Mouse (Mus musculus): ENCODE results near the gene Gas7. TPM values are rescaled to one million over a fixed set of nuclear protein-coding genes. Genes with fewer than 3 reads are reported as not detected.

Gene Gas7
- polyA plus RNA-seq, 1 experiment, result 2.1 TPM

- Histone ChIP-seq H3K4me1 (ENCODE audit: control insufficient read depth, insufficient read depth, insufficient read length, low read length) (0 out of 2 replicates have a peak, but pooled peaks cover 2% of the 10 kb centered on the region), H3K27ac (ENCODE audit: insufficient read depth, low read depth, low read length) (no peak overlapping the region), H3K36me3 (ENCODE audit: control insufficient read depth, insufficient read depth, low read length) (no peaks in the 10 kb centered on the region), H3K4me3 (ENCODE audit: low read depth, low read length) (no peak overlapping the region), H3K27me3 (ENCODE audit: control insufficient read depth, insufficient read depth, low read length) (no peaks in the 10 kb centered on the region)
- TF ChIP-seq CTCF (IDR thresholded peaks at IDR 0.05; ENCODE audit: extremely low read depth, insufficient read length, insufficient replicate concordance, low read depth, low read length) (no peak), POLR2A (IDR thresholded peaks at IDR 0.05; ENCODE audit: low read depth, low read length) (no peak)
- 95% methylated on average over 6 of the region's 6 CpGs for WGBS
Measured at GRCm38 (mm10) chr11:67670031-67670430, 214.8 kb downstream of the Gas7 start.

DNA sequence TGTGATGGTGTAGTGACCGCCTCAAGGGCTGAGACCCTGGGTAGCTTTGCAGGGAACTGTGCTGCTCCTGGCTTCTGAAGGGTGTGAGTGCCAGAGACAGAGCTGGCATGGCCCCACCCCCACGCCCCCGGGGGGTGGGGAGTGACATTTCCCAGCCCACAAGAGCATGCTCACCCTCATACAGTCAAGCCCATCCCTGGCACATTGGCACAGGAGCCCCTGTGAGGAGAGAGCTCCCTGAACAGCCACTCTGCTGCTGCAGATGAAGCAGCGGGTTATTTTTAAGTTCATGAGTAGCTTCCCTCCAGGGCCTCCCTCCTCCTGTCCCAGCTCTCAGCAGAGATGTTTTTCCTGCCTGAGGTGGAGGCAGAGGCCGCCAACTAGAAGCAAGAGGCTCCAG lies 216.9 kb downstream of the Gas7 start:
- Histone ChIP-seq H3K27me3 (ENCODE audit: control insufficient read depth, insufficient read depth, low read length) (no peaks in the 10 kb centered on the region), H3K36me3 (ENCODE audit: control insufficient read depth, insufficient read depth, low read length) (no peaks in the 10 kb centered on the region), H3K4me3 (ENCODE audit: low read depth, low read length) (no peak overlapping the region), H3K4me1 (ENCODE audit: control insufficient read depth, insufficient read depth, insufficient read length, low read length) (0 out of 2 replicates have a peak, but pooled peaks cover 2% of the 10 kb centered on the region), H3K27ac (ENCODE audit: insufficient read depth, low read depth, low read length) (no peak overlapping the region)
- 65% methylated on average over 5 of the region's 5 CpGs for WGBS
- TF ChIP-seq CTCF (IDR thresholded peaks at IDR 0.05; ENCODE audit: extremely low read depth, insufficient read length, insufficient replicate concordance, low read depth, low read length) (no peak), POLR2A (IDR thresholded peaks at IDR 0.05; ENCODE audit: low read depth, low read length) (no peak)

- TF ChIP-seq CTCF (IDR thresholded peaks at IDR 0.05; ENCODE audit: extremely low read depth, insufficient read length, insufficient replicate concordance, low read depth, low read length) (peak; percentile 59; the same call in 1 of the 2 replicates), POLR2A (IDR thresholded peaks at IDR 0.05; ENCODE audit: low read depth, low read length) (no peak)
- H3K27me3 ChIP-seq (ENCODE audit: control insufficient read depth, insufficient read depth, low read length), result no peaks in the 10 kb centered on the region
- WGBS, result 52% methylated on average over 12 of the region's 12 CpGs
- H3K36me3 ChIP-seq (ENCODE audit: control insufficient read depth, insufficient read depth, low read length), result no peaks in the 10 kb centered on the region
- H3K4me1 ChIP-seq (ENCODE audit: control insufficient read depth, insufficient read depth, insufficient read length, low read length), result no peaks in the 10 kb centered on the region
- no peak overlapping the region for H3K4me3 ChIP-seq (ENCODE audit: low read depth, low read length)
- H3K27ac ChIP-seq (ENCODE audit: insufficient read depth, low read depth, low read length), result no peak overlapping the region
Measured at GRCm38 (mm10) chr11:67675562-67676540, 220.6 kb downstream of the Gas7 start.

- no peaks in the 10 kb centered on the region for H3K27me3 ChIP-seq (ENCODE audit: control insufficient read depth, insufficient read depth, low read length)
- WGBS, result 65% methylated on average over 5 of the region's 5 CpGs
- H3K4me3 ChIP-seq (ENCODE audit: low read depth, low read length), result no peak overlapping the region
- TF ChIP-seq CTCF (IDR thresholded peaks at IDR 0.05; ENCODE audit: extremely low read depth, insufficient read length, insufficient replicate concordance, low read depth, low read length) (no peak), POLR2A (IDR thresholded peaks at IDR 0.05; ENCODE audit: low read depth, low read length) (no peak)
- no peaks in the 10 kb centered on the region for H3K4me1 ChIP-seq (ENCODE audit: control insufficient read depth, insufficient read depth, insufficient read length, low read length)
- no peak overlapping the region for H3K27ac ChIP-seq (ENCODE audit: insufficient read depth, low read depth, low read length)
- H3K36me3 ChIP-seq (ENCODE audit: control insufficient read depth, insufficient read depth, low read length), result no peaks in the 10 kb centered on the region
Measured at GRCm38 (mm10) chr11:67679300-67679699, 224.1 kb downstream of the Gas7 start.

DNA sequence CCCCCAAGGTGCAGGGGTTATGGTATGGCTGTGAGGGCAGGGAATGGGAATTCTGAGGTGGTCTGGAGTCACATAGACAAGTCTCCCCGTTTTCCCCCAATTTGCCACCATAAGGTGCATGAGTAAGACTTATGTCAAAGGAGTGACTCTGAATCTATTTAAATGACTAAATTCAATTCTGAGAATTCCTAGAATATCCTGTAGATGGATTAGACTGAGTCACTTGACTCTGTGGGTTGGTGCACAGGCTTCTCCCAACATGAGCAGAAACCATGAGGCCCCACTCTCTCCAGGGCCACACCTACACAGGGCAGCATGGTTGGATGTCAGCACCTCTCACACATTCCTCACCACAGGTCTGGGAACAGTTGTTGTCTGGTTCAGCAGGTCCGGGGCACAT lies 224.7 kb downstream of the Gas7 start:
- WGBS, result 81% methylated on average over 2 of the region's 2 CpGs
- no peaks in the 10 kb centered on the region for H3K36me3 ChIP-seq (ENCODE audit: control insufficient read depth, insufficient read depth, low read length)
- H3K4me1 ChIP-seq (ENCODE audit: control insufficient read depth, insufficient read depth, insufficient read length, low read length), result no peaks in the 10 kb centered on the region
- H3K27me3 ChIP-seq (ENCODE audit: control insufficient read depth, insufficient read depth, low read length), result no peaks in the 10 kb centered on the region
- TF ChIP-seq POLR2A (IDR thresholded peaks at IDR 0.05; ENCODE audit: low read depth, low read length) (no peak), CTCF (IDR thresholded peaks at IDR 0.05; ENCODE audit: extremely low read depth, insufficient read length, insufficient replicate concordance, low read depth, low read length) (no peak)
- H3K4me3 ChIP-seq (ENCODE audit: low read depth, low read length), result no peak overlapping the region
- H3K27ac ChIP-seq (ENCODE audit: insufficient read depth, low read depth, low read length), result no peak overlapping the region

GRCm38 (mm10) chr11:67681871-67682270 lies 226.6 kb downstream of the Gas7 start:
- 81% methylated on average over 3 of the region's 3 CpGs for WGBS
- no peak for TF ChIP-seq CTCF (IDR thresholded peaks at IDR 0.05; ENCODE audit: extremely low read depth, insufficient read length, insufficient replicate concordance, low read depth, low read length)
- TF ChIP-seq POLR2A (IDR thresholded peaks at IDR 0.05; ENCODE audit: low read depth, low read length), result no peak

GRCm38 (mm10) chr11:67686109-67686508 lies 230.9 kb downstream of the Gas7 start:
- H3K4me1 ChIP-seq (ENCODE audit: control insufficient read depth, insufficient read depth, insufficient read length, low read length), result no peaks in the 10 kb centered on the region
- H3K36me3 ChIP-seq (ENCODE audit: control insufficient read depth, insufficient read depth, low read length), result no peaks in the 10 kb centered on the region
- WGBS, result 73% methylated on average over 2 of the region's 2 CpGs
- H3K27me3 ChIP-seq (ENCODE audit: control insufficient read depth, insufficient read depth, low read length), result no peaks in the 10 kb centered on the region
- H3K27ac ChIP-seq (ENCODE audit: insufficient read depth, low read depth, low read length), result no peak overlapping the region
- H3K4me3 ChIP-seq (ENCODE audit: low read depth, low read length), result no peak overlapping the region
- TF ChIP-seq POLR2A (IDR thresholded peaks at IDR 0.05; ENCODE audit: low read depth, low read length) (no peak), CTCF (IDR thresholded peaks at IDR 0.05; ENCODE audit: extremely low read depth, insufficient read length, insufficient replicate concordance, low read depth, low read length) (no peak)

More at GRCm38 (mm10) chr11:67681871-67682270, 226.6 kb downstream of the Gas7 start:
- Histone ChIP-seq H3K4me3 (ENCODE audit: low read depth, low read length) (no peak overlapping the region), H3K36me3 (ENCODE audit: control insufficient read depth, insufficient read depth, low read length) (no peaks in the 10 kb centered on the region), H3K4me1 (ENCODE audit: control insufficient read depth, insufficient read depth, insufficient read length, low read length) (no peaks in the 10 kb centered on the region), H3K27me3 (ENCODE audit: control insufficient read depth, insufficient read depth, low read length) (no peaks in the 10 kb centered on the region), H3K27ac (ENCODE audit: insufficient read depth, low read depth, low read length) (no peak overlapping the region)
